Mouse (Mus musculus): Measurements from ENCODE around the gene Gm49510.

- no peak for TF ChIP-seq POLR2A (IDR thresholded peaks at IDR 0.05; ENCODE audit: control insufficient read depth, low read depth, low read length)
- TF ChIP-seq CTCF (IDR thresholded peaks at IDR 0.05; ENCODE audit: control insufficient read depth, insufficient read depth, insufficient replicate concordance, low read depth, low read length): no peak
These were observed 12.6 kb downstream of the Gm49510 start for GRCm38 (mm10) chr15:78912040-78912439.

All from testis, adult 2 months (tissue).